Mouse (Mus musculus) heart, adult 9 months (tissue): Measurements from ENCODE around the gene Lrmp.
A peak's percentile ranks its signal among the peaks of the same experiment; 100 is the strongest.
"Not testable (repeated sequence)": the region's sequence is repeated elsewhere in the genome, so short reads cannot be mapped to it uniquely, and the experiment has no call there.

ENCODE experiments used
- DNase-seq, 2 experiments: peaks; one replicate each; pipeline ENCODE4 v3.0.0; 2022; ENCODE audit warnings: low spot score in 2 of 2

The Lrmp gene

DNA sequence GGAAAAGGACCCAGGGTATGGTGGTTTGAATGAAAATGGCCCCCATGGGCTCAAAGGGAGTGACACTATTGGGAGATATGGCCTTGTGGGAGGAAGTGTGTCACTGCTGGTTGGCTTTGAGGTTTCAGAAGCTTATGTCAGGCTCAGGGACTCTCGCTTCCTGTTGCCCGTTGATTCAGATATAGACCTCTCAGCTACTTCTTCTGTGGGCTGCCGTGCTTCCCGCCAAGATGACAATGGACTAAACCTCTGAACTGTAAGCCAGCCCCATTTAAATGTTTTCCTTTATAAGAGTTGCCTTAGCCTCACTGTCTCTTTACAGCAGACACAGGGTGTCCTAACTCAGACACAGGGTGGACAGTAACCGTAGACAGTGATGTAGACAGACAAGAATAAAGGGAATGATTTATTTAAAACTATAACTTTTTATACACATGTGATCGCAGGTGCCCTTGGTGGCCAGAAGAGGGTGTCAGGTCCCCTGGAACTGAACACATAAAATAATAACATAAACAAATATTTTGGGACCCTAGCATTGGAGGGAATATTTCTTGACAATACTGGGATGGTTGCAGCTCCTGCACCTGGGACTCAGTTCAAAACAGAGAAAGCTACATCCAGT lies at the start of gene Lrmp:
TSS of gene Lrmp (plus strand) at position 178 of the 622 bp plus-strand sequence.
- no peak for DNase-seq

DNA sequence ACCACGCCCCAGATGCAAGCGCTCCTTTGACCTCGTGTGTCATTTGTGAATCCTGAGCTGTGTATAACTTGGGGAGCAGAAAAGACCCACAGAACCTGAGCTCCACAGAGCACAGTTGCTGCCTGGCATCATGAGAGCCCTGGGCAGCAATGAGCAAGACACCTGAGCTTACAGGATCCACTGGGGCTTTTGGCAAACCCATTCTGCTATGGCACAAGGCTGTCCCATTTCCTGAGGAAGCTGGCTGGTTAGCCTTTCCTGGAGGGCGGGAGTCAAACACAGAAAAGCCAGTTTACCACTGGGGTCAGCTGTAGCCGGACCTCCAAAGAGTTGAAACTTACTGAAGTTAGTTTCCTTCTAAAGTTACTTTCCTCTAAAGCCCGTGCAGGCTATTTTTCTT lies 49.0 kb upstream of the Lrmp start:
- no peak for DNase-seq

GRCm38 (mm10) chr6:145067679-145068078 lies 47.8 kb upstream of the Lrmp start:
- no peak for DNase-seq

- no peak for DNase-seq
These were observed 46.1 kb upstream of the Lrmp start for GRCm38 (mm10) chr6:145069397-145069796.

DNA sequence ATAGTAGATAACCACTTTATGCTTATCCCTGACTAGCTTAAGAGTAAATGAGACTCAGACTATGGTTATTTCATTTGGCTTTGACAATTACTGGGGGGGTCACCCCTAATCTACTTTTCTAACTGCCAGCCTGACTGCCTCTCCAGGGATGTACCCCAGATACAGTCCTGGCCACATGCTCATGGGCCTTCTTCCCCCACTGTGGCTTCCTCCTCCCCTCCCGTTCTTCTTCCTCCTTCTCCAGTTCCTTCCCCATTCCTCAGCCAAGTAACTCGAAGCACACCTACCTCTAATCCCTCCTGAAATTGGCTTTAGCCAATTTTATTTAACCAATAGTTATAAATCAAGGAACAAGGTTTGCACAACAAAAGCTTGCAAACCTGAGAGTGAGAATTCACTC lies 45.5 kb upstream of the Lrmp start:
- no peak for DNase-seq

- no peak for DNase-seq
These were observed 41.0 kb upstream of the Lrmp start for GRCm38 (mm10) chr6:145074461-145074860.

DNA sequence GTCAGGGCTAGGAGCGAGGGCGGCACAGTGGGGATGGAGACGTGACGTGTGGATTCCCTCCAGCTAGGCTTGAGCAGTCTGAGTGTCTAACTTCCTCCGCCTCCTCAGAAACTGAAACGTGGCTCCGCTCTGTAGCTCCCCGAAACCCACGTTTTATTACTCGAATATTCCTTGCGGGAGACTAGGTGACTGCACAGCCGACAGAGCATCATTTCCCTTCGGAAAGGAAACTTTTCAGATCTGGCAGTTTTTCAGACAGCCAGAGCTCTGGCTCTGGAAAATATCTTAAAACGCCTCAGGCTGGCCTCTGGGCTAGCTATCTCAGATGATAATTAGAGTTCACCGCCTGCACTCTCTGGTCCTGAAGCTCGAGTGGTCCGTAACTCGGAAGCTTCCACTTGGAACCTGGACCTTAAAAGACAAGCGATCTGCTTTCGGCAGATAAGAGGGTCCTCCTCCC lies 40.3 kb upstream of the Lrmp start:
- no peak for DNase-seq

DNA sequence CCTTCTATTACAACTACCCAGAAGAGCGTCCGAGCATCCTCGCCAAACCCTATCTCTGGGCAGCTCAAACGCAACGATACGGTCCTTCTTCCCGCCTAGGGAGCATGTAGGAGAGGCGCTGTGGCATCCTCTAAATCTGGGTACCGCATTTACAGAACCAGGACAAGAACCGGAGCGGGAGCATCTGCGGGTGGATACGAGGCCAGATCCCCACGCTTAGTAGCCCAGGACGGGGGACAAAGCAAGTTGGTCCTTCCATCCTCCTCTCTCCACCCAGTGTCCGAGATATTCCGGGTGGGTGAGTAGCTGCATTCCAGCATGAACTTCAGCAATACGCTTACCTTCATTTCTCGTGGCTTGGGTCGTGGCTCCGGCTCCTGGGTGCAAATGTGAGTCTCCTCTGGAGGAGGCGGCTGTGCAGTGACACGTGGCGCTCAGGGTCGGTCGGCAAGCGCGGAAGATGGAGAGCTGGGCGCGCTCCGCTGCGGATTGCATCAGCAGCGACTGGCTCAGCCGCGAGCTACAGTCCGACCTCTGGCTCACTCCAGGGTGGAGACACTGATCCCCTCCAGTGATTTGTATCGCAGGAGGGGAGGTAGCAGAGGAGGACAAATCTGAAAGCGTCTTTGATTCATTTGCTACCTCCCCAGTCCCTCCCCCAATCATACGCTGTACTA lies 39.8 kb upstream of the Lrmp start, which contains the start of gene Bcat1:
TSS of gene Bcat1 (minus strand) at position 637 of the 677 bp plus-strand sequence.
- no peak for DNase-seq

GRCm38 (mm10) chr6:145076286-145076685 lies 39.2 kb upstream of the Lrmp start:
- DNase-seq, result no peak

GRCm38 (mm10) chr6:145079087-145079759 lies 36.2 kb upstream of the Lrmp start:
- no peak for DNase-seq

DNA sequence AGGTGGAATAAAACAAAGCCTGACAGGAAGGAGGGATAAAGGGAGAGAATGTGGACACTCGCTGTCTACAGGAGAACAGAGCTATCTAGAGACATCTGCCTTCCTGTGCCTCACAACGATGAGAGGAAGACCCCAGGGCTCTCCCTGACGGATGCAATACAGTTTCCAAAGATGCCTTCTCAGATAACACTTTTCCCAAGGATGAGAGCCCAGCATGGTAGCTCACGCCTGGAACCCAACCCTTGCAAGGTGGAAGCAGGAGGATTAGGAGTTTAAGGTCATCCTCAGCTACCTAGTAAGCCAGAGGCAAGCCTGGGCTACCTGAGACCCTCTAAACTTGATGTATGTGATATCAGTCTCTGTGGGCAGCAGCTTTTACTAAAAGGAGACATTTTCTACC lies 33.7 kb upstream of the Lrmp start:
- DNase-seq, result no peak

GRCm38 (mm10) chr6:145084343-145085117 lies 30.9 kb upstream of the Lrmp start:
- DNase-seq, result no peak

- DNase-seq, result no peak
These were observed 26.9 kb upstream of the Lrmp start for GRCm38 (mm10) chr6:145088451-145089113.

DNA sequence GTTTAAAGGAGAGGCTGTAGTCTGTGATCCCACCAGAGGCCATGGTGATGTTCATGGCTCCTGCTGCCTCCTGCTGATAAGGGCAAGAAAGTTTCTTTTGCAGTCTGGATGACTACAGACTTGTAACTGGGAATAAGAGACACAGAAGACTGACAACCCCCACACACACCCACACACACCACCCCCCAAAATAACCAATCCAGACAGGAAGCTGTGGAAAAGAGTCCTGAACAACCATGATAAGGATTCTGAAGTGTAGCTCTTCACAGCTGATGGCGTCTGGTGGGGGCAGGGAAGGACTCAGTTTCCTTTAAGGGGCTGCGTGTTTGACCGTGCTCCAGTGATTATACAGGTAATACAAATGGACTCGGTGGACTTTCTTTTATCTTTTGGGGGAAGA lies 26.1 kb upstream of the Lrmp start:
- no peak for DNase-seq

DNA sequence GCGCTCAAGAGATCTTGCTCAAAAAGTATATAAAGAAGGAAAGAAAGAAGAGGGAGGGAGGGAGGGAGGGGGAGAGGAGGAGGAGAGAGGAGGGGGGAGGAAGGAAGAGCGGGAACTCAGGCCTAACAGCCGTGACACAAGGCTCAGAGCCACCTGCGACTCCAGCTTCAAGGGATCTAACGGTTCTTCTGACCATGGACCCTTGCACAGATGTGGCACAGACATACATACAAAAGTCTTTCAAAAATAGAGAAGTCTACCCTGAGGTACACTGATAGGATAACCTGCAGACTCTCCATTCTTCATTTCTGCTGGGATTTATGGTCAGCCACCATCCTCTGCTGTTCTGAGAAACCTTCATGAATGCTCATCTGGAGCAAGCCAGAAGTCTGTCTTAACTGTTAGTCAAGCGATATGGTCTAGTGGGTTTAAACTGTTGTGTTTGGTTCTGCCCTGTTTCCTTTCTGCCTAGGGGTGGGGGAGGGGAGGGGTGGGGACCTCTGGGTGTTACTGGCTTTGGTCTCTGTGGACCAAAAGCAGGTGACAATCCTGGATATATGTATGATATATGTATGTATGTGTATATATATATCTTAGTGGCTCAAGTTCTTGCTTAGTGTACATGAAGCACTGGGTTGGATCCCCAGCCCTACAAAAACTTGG lies 25.1 kb upstream of the Lrmp start:
- DNase-seq, result no peak

DNA sequence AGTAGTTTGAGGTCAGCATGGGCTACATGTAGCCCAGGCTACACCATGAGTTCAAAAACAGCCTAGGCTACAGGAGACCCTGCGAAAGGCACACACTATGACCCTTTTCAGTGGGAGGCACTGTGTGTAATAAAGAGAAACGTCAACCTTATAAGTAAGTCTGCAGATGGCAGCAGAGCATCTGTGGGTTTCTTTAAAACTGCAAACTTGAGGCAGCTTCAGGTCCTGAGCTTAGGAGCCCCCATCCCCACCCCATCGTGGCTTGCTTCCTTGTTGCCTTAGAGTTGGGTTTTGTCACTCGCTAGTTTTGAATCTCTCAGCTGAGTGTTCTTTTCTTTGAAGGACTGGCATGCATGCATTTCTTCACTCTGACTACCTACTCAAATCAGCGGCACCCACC lies 24.5 kb upstream of the Lrmp start:
- DNase-seq, result no peak

DNA sequence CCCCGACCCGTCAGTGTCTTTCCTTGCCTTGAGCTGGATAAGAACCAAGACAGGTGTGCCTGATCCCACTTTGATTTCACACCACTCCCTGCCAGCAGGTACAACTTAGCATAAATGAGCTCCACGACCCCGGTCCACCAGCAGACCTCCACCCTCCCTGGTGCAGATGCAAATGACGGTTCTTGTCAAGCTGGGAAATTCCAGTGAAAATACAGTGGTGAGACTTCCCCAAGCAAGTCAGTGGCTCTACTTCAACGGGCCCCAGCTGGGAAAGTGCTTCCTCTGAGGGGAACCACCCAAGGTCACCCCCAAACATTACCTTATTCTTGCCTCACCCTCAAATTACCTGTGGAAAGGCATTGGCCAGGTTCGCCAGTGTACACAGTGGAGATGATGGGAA lies 23.5 kb upstream of the Lrmp start:
- DNase-seq, result no peak

DNA sequence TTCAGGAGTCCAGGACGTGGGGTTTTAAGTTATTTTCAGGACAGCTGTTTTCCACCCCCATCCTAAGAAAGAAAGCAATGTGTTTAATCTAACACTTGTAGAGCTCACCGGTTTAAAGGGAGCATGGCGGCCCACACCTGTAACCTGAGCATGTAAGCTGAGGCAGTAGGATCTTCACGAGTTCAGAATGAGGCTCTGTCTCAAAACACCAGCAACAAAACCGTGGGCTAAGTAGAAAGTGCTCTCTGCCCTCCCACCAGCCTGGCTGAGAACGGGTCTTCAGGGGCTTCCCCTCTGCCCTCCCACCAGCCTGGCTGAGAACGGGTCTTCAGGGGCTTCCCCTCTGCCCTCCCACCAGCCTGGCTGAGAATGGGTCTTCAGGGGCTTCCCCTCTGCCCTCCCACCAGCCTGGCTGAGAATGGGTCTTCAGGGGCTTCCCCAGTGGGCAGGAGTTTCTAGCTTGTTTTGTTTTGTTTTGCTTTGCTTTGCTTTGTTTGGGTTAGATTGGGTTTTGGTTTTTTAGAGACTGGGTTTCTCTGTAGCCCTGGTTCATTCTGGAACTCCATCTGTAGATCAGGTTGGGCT lies 22.3 kb upstream of the Lrmp start:
- not testable (repeated sequence) for DNase-seq

DNA sequence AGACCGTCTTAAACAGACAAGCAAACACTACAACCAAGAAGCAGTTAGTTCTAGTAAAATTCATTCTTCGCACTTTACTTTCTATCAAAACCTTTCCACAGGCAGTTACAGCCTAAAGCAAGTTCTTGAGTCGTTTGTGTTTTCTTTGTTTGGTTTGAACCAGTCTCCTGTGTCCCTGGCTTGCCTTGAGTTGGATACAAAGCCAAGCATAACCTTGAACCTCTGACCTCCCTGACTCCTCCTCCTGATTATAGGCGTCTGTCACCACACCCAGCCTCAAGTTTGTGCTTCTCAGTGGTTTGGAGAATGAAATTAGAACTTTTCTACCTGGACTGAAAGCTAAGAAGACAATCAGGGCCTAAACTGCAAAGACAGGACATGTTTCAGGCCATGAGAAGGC lies 21.0 kb upstream of the Lrmp start:
- no peak for DNase-seq

- DNase-seq, result peak in 1 of 2 experiments; percentile 17
These were observed 14.5 kb upstream of the Lrmp start for GRCm38 (mm10) chr6:145100923-145101322.
